Mouse (Mus musculus) heart, embryonic 14.5 days (tissue): ENCODE data around the gene Dnajc21. TPM values are rescaled to one million over a fixed set of nuclear protein-coding genes. Genes with fewer than 3 reads are reported as not detected.
A peak's percentile ranks its signal among the peaks of the same experiment; 100 is the strongest.
"Not testable (repeated sequence)": the region's sequence is repeated elsewhere in the genome, so short reads cannot be mapped to it uniquely, and the experiment has no call there.

Experiments used
- ATAC-seq: fragments of 200-750 bp; cut with Nextera tagmentation; 2 replicates; pipeline ENCODE4 v1.8.0; 2017; ENCODE audit warnings: low read depth, moderate TSS enrichment; ENCODE audit not compliant: insufficient number of reproducible peaks, insufficient read depth, low FRiP score
- H3K27ac ChIP-seq, 2 experiments: fragments of 200-500 bp in 1 of 2; fragments of 300-500 bp in 1 of 2; sonication (generic) in 1 of 2; replicated peaks in 1 of 2; 2 replicates each; pipeline ENCODE4 v1.5.1; 2012 to 2014; ENCODE audit warnings: low read depth in 2 of 2, low read length in 2 of 2, control low read depth in 1 of 2, mild to moderate bottlenecking in 1 of 2, mixed read lengths in 1 of 2; ENCODE audit not compliant: control insufficient read depth in 1 of 2, insufficient read depth in 1 of 2
- H3K27me3 ChIP-seq: fragments of 300-500 bp; sonication (generic); 2 replicates; pipeline ENCODE4 v1.6.1; 2014; ENCODE audit warnings: mild to moderate bottlenecking, low read length, control low read depth; ENCODE audit not compliant: control insufficient read depth, insufficient read depth
- H3K36me3 ChIP-seq: fragments of 300-500 bp; sonication (generic); 2 replicates; pipeline ENCODE4 v1.6.1; 2014; ENCODE audit warnings: mild to moderate bottlenecking, control low read depth, low read length, mixed read lengths; ENCODE audit not compliant: control insufficient read depth, insufficient read depth
- H3K4me1 ChIP-seq, 2 experiments: fragments of 200-500 bp in 1 of 2; fragments of 300-500 bp in 1 of 2; sonication (generic) in 1 of 2; 2 replicates each; pipeline ENCODE4 v1.6.1; 2012 to 2014; ENCODE audit warnings: low read length in 2 of 2, control low read depth in 1 of 2, mixed read lengths in 1 of 2; ENCODE audit not compliant: control insufficient read depth in 2 of 2, insufficient read depth in 2 of 2
- H3K4me2 ChIP-seq: fragments of 300-500 bp; sonication (generic); 2 replicates; pipeline ENCODE4 v1.6.1; 2014; ENCODE audit warnings: mild to moderate bottlenecking, low read length
- H3K4me3 ChIP-seq, 2 experiments: fragments of 200-500 bp in 1 of 2; fragments of 300-500 bp in 1 of 2; sonication (generic) in 1 of 2; 2 replicates each; pipeline ENCODE4 v1.5.1; 2012 to 2014; ENCODE audit warnings: low read length in 2 of 2, mild to moderate bottlenecking in 2 of 2, control low read depth in 1 of 2, low read depth in 1 of 2, moderate library complexity in 1 of 2; ENCODE audit not compliant: control insufficient read depth in 1 of 2, insufficient read depth in 1 of 2
- H3K9ac ChIP-seq: fragments of 300-500 bp; sonication (generic); 2 replicates; pipeline ENCODE4 v1.6.1; 2014; ENCODE audit warnings: mild to moderate bottlenecking, low read length
- H3K9me3 ChIP-seq: fragments of 300-500 bp; sonication (generic); 2 replicates; pipeline ENCODE4 v1.6.1; 2016; ENCODE audit warnings: low read length, control low read depth; ENCODE audit not compliant: control insufficient read depth
- WGBS: fragments of 180-500 bp; shearing (Covaris S2); extraction: QIAGEN DNeasy Blood & Tissue Kit; methylation state at CpG from one replicate; pipeline ENCODE4 v1.1.7; 2014; 5-methylcytosine and 5-hydroxymethylcytosine counted together
- polyA plus RNA-seq: library from polyadenylated mRNA; unstranded; fragments of >200 nt; fragmentation: Nextera tagmentation; extraction: Ambion mirVana; gene quantifications from 2 replicates; pipeline ENCODE4 v1.2.1, GENCODE M21; 2014

Dnajc21 gene
- polyA plus RNA-seq, result 12.9 and 13.0 TPM in 2 replicates

DNA sequence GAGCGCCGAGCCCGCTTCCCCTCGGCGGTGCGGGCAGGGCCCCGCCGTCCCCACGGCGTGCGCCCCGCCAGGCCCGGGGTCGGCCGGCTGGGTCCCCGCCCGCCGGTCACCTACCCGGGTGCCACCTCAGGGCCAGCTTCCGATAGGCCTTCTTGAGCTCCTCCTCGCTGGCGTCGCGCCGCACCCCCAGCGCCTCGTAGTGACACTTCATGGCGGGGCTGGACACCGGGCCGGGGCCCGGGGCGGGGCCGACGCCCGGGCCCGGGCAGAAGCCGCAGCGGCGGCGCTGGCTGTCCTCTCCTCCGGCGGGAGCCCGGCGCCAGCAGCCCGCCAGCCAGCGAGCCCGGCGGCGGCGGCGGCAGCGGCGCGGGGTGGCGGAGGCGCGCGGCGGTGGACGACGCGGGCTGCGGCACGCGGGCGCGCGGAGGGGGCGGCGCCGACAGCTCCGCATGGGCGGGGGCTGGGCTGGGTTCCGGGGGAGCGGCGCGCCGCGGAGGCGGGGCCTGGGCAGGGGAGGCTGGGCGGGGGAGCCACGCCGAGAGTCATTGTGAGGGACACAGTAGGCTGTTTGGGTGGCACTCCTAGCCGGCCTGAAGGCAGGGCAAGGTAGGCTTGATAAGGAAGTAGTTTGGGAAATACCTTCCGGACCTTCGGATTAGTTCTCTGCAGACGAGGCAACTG lies at the start of gene Dnajc21:
Dnajc21 (minus strand) TSS at position 366 of the 681 bp plus-strand sequence.
- H3K4me3 ChIP-seq, result peak within 1 kb of the TSS; percentile 65 to 74
- peak within 1 kb of the TSS; percentile 91 for H3K4me2 ChIP-seq
- H3K4me1 ChIP-seq, result no peaks in the 10 kb centered on the region
- no peaks in the 10 kb centered on the region for H3K27me3 ChIP-seq
- ATAC-seq, result peak; percentile 95
- H3K27ac ChIP-seq, result peak within 1 kb of the TSS in 1 of 2 experiments; percentile 76; a peak in 3 of 4 replicates
- H3K36me3 ChIP-seq, result peaks cover 8% of the 10 kb centered on the region
- no peaks in the 10 kb centered on the region for H3K9me3 ChIP-seq
- peak within 1 kb of the TSS; percentile 84 for H3K9ac ChIP-seq
- under 1% methylated on average over 56 of the region's 87 CpGs for WGBS

GRCm38 (mm10) chr15:10515166-10515565 lies 44.9 kb upstream of the Dnajc21 start:
- H3K27ac ChIP-seq, result no peak overlapping the region
- no peaks in the 10 kb centered on the region for H3K27me3 ChIP-seq
- H3K4me2 ChIP-seq, result no peak overlapping the region
- H3K9ac ChIP-seq, result no peak overlapping the region
- 87% methylated on average over 7 of the region's 7 CpGs for WGBS
- no peak overlapping the region for H3K4me3 ChIP-seq
- no peaks in the 10 kb centered on the region for H3K36me3 ChIP-seq
- no peaks in the 10 kb centered on the region for H3K4me1 ChIP-seq
- ATAC-seq, result no peak
- H3K9me3 ChIP-seq, result no peaks in the 10 kb centered on the region

- no peak for ATAC-seq
These were observed 35.8 kb upstream of the Dnajc21 start for GRCm38 (mm10) chr15:10506099-10506498.

GRCm38 (mm10) chr15:10500838-10501719 lies 30.8 kb upstream of the Dnajc21 start:
- 0 out of 2 replicates have a peak, but pooled peaks cover 4% of the 10 kb centered on the region for H3K36me3 ChIP-seq
- 49% methylated on average over 11 of the region's 11 CpGs for WGBS
- H3K4me2 ChIP-seq, result no peak overlapping the region
- no peaks in the 10 kb centered on the region for H3K27me3 ChIP-seq
- H3K9me3 ChIP-seq, result no peaks in the 10 kb centered on the region
- ATAC-seq, result no peak
- no peak overlapping the region for H3K4me3 ChIP-seq
- no peak overlapping the region for H3K27ac ChIP-seq
- H3K4me1 ChIP-seq, result no peaks in the 10 kb centered on the region
- no peak overlapping the region for H3K9ac ChIP-seq

More at GRCm38 (mm10) chr15:10506099-10506498, 35.8 kb upstream of the Dnajc21 start:
- Histone ChIP-seq H3K36me3 (no peaks in the 10 kb centered on the region), H3K9me3 (no peaks in the 10 kb centered on the region), H3K4me3 (no peak overlapping the region), H3K9ac (no peak overlapping the region), H3K27ac (no peak overlapping the region), H3K4me2 (no peak overlapping the region), H3K4me1 (no peaks in the 10 kb centered on the region), H3K27me3 (no peaks in the 10 kb centered on the region)
- WGBS, result 61% methylated on average over 11 of the region's 11 CpGs

DNA sequence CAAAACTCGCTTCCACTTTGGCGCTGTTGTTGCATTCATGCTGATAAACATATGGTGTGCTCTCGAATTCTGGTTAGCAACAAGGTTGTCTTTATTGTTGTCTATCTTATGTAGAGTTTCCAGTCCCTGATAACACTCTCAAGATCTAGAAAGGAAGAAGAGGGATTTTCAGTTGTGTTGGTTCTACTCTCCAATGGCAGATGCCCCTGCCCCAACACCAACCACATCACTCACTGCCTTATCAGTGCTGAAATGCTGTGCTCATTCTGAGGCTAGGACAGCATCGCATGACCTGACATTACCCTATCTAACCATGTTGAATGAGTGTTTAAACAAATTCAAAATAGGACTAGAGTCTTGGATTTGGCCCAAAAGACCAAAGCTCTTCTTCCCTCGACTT lies 29.7 kb upstream of the Dnajc21 start:
- 52% methylated on average over 5 of the region's 5 CpGs for WGBS
- no peak overlapping the region for H3K9ac ChIP-seq
- no peak overlapping the region for H3K4me3 ChIP-seq
- H3K9me3 ChIP-seq, result no peaks in the 10 kb centered on the region
- no peak overlapping the region for H3K4me2 ChIP-seq
- H3K36me3 ChIP-seq, result 0 out of 2 replicates have a peak, but pooled peaks cover 10% of the 10 kb centered on the region
- no peaks in the 10 kb centered on the region for H3K4me1 ChIP-seq
- ATAC-seq, result no peak
- H3K27ac ChIP-seq, result no peak overlapping the region
- no peaks in the 10 kb centered on the region for H3K27me3 ChIP-seq

GRCm38 (mm10) chr15:10499593-10499992 lies 29.3 kb upstream of the Dnajc21 start:
- no peak overlapping the region for H3K4me2 ChIP-seq
- WGBS, result 55% methylated on average over 5 of the region's 5 CpGs
- H3K9me3 ChIP-seq, result no peaks in the 10 kb centered on the region
- H3K4me3 ChIP-seq, result no peak overlapping the region
- no peak for ATAC-seq
- H3K36me3 ChIP-seq, result 0 out of 2 replicates have a peak, but pooled peaks cover 11% of the 10 kb centered on the region
- no peak overlapping the region for H3K9ac ChIP-seq
- H3K27me3 ChIP-seq, result no peaks in the 10 kb centered on the region
- H3K4me1 ChIP-seq, result no peaks in the 10 kb centered on the region
- H3K27ac ChIP-seq, result no peak overlapping the region

DNA sequence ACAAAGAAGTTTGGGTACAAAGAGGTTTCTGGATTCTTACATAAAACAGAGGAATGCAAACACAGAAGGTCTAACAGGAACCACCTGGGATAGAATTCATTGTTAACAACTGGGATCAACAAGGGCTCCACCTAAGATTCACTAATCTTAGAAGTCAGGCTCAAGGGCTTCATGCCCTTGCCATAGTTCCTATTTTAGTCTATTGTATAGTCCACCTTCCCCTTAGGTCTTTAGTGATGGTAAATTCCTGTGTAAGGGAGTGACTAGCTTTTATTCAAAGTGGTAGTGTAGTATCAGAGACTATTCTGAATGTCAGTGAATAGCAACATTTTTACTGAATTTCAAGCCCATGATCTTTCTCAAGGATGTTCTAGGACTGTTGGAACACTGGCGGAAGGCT lies 26.4 kb upstream of the Dnajc21 start:
- H3K4me2 ChIP-seq, H3K9ac ChIP-seq, H3K9me3 ChIP-seq, H3K27ac ChIP-seq, H3K27me3 ChIP-seq, H3K4me3 ChIP-seq, ATAC-seq, H3K4me1 ChIP-seq: not testable (repeated sequence)
- H3K36me3 ChIP-seq, result peaks cover 29% of the 10 kb centered on the region
- WGBS, result 93% methylated on average over 1 of the region's 1 CpGs
